Mouse (Mus musculus): ENCODE data around the gene Ttc23.
A peak's percentile ranks its signal among the peaks of the same experiment; 100 is the strongest.

Ttc23 gene

DNA sequence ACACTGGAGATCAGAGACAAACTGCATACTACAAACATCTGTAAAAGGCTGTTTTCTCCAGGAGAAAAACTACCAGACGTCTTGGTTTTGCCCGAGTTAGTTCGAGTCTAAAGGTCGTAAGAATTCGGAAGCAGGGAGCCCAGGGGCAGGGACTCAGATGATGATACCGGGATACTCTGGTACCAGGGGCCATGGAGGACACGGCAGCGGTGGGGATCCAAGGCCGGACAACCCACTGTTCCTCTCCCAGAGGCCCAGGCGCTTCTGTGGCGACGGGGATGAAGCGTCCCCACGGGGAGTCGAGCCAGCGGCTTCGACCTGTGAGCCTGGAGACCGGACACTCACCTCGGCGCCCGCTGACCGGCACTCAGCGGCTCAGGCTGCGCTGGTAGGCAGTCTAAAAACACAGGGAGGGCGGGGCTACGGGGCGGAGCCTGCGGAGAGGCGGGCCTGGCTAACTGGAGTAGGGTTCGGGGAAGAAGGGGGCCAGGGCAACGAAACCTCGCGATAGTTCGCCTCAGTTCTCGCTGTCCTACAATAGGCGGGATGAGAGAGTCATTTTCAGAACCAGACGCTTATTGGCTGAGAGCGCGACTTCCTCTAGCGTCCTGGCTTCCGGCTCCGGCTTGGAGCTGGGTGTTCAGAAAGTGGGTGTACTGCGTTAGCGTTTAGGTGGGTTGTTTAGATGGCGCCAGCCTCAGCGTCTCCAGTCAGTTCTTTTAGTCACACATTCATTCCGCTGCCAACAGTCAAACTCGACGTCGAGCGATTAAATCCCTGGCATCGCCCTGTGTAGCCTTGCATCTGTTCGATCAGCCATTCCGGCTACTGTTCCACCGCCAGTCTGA is 2.2 kb upstream of the Ttc23 start, which contains the start of gene Lrrc28:
Gene Lrrc28 (minus strand): TSS at position 436 of the 848 bp plus-strand sequence.
- DNase-seq (ENCODE audit: low read depth) = peak; percentile 99

DNA sequence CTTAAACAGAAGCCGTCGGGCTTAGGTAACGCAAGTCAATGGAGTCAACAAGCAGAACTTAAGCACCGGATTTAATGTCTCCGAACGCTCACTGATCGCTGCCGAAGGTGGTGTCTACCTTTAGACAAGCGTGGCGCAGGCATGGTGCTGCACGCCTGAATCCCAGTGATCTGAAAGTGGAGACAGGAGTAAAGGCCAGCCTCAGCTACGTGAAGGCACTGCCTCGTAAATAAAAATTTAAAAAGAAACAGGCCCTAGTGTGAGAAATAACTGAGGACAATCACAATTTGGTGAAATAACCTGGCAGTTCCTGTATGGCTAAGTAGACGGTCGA is 1.6 kb upstream of the Ttc23 start:
- no peak for DNase-seq (ENCODE audit: low read depth)

DNA sequence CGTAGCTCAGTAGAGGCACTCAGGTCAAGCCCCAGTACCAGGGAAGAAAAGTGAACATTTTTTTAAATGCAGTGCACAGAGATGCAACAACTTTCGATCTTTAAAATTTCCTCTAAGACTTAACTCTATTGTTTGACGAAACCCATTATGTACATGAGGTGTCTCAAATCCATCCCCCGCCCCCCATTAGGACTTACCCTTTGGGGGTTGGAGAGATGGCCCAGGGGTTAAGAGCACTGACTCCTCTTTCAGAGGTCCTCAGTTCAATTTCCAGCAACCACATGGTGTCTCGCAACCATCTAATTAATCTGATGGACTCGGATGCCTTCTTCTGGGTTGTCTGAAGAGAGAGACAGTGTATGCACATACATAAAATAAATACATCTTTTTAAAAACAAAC is 1.1 kb upstream of the Ttc23 start:
- DNase-seq (ENCODE audit: low read depth) = peak; percentile 42

DNA sequence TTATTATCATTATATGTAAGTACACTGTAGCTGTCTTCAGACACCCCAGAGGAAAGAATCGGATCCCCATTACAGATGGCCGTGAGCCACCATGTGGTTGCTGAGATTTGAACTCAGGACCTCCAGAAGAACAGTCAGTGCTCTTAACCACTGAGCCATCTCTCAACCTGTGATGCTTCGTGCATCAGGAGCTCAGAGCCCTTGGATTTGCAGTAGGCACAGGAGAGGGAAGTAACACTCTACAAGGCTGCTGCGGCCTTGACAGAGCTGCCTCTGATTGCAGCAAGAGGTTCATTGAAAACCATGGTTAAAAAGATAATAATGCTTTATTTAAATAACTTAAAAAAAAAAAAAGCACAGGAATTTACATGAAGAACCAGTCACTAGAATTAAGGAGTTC is 1.2 kb downstream of the Ttc23 start:
- no peak for DNase-seq (ENCODE audit: low read depth)

DNA sequence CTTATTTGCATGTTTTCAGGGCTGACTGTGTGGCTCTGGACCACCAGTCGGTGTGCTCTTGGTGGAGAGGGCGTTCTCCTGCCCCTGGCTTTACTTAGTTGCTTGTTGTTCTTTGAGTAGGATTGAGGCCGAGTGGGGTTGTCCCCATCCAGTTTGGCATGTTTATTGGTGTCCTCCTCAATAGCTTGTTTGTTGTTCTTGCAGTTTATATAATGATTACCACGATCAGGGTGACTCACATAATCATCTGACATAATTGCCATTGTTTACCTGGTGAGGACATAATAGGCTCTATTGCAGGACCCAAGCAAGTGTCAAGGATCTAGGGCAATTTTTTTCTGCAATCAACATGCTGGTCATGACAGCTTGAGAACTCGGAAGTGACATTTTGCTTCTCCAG is 5.0 kb downstream of the Ttc23 start:
- DNase-seq (ENCODE audit: low read depth) = peak; percentile 15

DNA sequence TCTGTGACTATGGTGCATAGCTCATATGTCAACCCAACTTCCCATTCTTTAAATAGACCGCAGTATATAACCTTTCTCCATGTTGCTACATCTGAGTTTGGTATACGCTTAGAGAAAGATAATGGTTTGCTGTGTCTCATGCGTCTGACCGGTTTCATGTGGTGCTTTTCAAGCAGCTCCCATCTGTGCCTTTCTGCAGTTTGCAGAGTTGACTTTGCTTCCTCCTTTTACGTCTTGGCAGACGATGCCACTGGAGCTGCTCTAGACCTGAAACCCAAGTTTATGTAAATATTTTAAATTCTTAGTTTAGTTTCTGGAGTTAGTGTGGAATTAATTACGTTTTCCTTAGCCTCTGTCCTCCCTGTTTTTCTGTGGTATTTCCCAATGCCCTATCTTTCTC is 7.5 kb downstream of the Ttc23 start:
- DNase-seq (ENCODE audit: low read depth) = no peak

DNA sequence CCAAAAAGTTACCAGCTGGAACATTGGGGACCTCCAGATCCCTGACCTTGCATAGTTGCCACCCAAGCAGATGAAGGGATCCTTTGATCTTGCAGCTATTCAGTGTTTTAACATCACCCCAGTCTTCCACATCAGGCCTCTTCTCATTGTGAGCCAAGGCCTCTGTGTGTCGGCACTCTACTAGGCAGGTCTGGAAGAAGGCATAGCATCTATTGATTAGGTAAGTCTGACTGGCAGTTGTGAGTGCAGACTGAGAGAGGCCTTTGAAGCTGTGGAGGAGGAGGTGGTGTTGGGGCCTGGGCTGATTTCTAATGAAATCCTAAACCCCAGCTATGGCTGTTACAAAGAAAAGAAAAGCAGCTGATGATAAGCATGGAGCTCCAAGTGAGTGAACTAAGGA is 8.0 kb downstream of the Ttc23 start:
- DNase-seq (ENCODE audit: low read depth) = no peak

DNA sequence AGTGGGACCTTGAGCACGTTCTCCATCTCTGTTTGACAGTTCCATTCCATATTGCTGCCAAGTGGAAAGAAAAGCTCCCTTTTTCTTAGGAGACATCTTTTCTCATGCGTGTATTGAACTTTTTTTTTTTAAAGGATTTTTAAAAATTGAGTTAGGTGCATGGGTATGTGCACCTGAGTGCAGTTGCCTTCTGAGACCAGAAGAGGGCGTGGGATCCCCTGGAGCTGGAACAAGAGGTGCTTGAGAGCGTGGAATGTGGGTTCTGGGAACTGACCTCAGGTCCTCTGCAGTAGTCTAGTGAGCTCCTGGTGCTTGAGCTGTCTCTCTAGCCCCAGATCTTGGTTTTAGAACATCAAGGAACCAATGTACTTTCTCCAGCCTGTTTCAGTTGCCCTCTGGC is 10.9 kb downstream of the Ttc23 start:
- DNase-seq (ENCODE audit: low read depth) = no peak

DNA sequence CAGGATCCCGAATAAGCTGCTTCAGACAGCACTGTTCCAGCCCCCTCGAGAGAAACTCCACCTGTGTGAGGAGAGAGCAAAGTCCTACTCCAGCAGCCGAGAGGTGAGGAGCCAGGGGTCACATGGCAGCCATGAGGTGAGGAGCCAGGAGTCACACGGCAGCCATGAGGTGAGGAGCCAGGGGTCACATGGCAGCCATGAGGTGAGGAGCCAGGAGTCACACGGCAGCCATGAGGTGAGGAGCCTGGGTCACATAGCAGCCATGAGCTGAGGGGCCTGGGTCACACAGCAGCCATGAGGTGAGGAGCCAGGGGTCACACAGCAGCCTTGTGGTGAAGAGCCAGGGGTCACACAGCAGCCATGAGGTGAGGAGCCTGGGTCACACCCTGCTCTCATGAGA is 15.2 kb downstream of the Ttc23 start:
- DNase-seq (ENCODE audit: low read depth) = no peak

DNA sequence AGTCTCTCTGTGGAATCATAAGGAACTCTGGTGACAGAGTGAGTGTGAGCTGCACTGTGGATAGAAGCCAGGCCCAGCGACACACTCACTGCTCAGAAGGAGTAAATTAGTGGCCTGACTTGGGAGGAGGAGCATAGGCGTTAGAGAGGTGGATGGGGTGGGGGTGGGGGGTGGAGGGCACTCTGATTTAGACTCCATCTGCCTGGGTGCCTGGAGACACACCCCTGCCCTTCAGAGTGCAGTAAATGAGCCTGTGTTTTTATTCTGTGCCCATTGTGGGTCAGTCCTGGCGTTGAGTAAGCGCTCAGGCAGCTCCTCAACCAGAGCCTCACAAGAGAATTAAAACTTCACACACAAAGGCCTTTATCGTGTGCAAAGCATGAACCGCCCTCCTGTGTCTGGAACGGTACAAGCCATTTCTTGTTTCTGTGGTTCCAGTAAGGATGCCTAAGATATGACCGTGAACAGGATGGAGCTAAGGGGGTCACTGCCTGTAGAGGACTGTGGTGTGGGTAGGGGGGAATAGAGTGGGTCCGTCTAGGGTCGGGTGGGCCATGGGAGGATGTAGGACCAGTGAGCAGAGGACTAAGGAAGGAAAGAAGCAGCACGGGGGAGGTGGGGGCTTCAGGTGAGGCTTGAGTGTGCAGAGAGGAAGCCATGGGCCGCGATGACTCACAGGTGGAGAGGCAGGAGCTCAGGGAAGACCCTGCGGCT is 16.9 kb downstream of the Ttc23 start:
- no peak for DNase-seq (ENCODE audit: low read depth)

DNA sequence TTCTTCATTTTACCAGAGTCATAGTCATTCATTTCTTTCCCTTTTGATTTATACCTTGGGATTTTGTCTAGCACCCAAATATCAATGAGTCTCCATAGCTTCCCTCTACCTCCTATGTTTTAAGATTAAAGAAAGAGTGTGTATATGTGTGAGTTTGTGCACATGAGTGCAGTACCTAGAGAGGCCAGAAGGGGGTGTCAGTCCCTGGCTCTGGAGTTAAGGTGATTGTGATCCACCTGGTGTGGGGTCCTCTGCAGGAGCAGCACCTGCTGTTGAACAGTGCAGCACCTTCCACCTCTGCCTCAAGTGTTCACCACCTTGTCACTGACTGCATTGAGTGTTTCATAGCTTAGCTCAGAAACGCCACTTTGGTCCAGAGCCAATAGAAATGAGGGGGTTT is 23.8 kb downstream of the Ttc23 start:
- no peak for DNase-seq (ENCODE audit: low read depth)

DNA sequence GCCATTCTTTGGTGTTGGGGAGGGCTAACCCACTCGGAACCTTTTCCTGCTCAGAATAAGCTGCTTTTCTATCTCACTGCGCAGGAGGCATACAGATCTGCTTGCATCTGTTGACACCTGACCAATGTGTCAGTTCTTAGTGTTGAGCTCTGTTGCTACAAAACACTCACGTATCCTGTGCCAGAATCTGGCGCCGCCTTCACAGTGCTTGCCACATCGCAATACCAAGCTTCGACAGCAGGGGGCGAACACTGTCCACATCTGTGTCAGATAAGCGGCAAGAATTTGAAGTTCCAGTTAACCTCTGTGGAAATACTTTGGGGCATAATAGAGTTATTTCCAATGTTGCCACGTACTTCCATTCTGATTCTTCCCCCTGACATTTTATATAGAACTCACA is 25.4 kb downstream of the Ttc23 start:
- DNase-seq (ENCODE audit: low read depth) = peak; percentile 74

DNA sequence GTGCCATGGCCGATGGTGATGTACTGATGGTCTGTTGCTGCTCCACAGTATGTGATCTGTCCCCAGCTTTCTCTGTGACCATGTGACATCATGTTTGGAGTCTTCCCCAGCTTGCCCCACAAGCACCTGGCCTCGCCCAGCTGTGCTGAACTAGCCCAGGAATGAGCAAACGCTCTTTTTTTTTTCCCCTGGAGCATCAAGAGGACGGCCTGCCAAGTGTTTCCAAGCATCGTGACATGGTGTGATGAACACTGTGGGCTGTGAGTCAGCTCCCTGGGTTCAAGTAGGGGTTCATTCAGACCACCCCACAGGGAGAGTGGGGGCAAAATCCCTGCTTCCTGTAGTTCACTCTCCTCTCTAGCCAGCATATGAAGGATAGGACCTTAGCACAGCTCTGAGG is 26.4 kb downstream of the Ttc23 start:
- DNase-seq (ENCODE audit: low read depth) = no peak

DNA sequence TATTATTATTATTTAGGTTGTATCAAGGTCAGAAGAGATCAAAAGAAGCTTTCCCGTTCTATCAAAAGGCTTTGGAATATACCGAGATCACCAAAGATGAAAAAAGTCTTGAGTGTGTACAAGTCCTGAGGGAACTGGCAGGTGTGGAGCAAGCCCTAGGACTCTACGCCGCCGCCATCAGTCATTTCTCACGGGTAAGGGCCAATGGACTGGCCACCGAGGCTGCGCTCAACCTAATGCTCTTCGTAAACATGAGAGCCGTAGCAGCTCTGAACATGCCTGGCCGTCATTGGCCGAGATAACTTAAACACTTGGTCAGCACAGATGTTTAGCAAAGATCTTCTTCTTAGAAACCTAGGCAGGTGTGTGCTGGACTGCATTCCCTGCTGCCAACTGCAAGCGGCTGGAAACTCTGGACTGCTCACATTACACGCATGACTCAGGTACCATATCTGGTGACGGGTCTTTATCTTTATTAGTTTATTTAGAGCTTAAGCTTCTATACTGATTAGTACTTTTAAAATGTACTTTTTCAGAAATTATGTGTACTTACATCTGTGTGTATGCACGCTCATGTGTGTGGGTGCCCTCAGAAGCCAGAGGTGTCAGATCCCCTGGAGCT is 31.8 kb downstream of the Ttc23 start:
- DNase-seq (ENCODE audit: low read depth) = no peak

DNA sequence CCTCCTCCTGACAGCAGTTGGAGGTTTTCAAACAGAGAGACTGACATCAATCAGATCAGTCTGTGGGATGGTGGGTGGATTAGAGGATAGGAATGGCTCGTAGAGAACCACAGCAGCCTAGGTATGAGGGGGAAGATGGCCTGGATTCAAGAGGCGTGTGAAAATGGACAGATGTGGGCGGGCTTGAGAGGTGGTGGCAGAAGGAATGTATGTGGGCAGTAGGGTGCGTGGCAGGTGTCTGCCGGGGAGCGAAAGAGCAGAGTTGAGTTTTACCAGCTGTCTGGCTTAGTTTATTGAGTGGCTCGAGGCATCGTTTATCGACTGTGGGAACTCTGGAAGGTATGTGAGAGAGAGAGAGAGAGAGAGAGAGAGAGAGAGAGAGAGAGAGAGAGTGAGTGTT is 33.9 kb downstream of the Ttc23 start:
- DNase-seq (ENCODE audit: low read depth) = no peak

DNA sequence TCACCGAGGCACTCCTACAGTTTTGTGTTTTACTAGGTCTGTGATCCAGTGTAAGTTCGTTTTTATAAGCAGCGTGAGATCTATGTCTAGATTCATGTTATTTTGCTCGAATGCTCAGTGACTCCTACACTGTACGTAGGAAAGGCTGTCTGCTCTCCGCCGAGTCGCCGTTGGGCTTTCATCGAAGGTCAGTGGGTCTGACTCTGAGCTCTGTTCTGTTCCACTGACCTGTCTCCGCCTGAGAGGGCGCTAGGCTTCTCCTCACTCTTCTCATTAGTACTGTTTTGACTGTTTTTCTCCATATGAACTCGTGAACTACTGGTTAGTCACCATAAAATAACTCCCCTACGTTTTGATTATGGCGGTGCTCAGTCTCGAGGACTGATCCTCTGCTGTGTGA is 35.8 kb downstream of the Ttc23 start:
- no peak for DNase-seq (ENCODE audit: low read depth)

DNA sequence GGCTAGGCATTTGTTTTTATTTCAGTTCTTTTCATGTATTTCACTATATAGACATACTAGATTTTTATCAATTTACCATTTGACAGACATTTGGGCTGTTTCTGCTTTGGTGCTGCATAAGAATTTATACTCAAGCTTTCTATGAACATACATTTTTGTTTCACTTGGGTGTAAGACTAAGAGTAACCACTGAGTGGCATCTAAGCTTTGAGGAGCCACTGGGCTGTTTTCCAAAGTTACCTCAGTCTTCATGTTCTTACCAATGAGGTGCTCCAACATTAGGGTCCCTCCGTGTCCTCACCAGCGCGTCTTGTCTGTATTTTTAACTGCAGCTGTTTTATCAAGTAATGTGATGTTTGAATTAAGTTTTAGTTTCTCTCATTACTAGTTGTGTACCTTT is 39.3 kb downstream of the Ttc23 start:
- no peak for DNase-seq (ENCODE audit: low read depth)

DNA sequence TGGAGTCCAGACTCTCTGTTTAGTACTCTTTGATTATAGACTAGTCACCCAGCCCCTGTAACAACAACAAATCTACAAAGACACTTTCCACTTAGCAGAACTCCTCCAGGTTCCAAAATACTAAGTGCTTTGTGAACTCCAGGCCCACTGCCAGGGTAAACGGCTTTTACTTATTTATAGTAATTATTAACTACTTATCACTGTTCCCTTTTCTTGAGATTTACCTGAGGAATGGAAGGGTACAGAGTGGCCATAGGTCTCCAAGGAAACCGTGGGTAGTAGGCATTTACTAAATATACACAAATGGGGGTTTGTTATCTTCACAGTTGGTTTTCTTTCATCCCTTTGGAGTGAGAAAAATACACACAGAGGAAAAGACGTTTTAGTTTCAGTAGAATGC is 41.1 kb downstream of the Ttc23 start:
- DNase-seq (ENCODE audit: low read depth) = no peak

DNA sequence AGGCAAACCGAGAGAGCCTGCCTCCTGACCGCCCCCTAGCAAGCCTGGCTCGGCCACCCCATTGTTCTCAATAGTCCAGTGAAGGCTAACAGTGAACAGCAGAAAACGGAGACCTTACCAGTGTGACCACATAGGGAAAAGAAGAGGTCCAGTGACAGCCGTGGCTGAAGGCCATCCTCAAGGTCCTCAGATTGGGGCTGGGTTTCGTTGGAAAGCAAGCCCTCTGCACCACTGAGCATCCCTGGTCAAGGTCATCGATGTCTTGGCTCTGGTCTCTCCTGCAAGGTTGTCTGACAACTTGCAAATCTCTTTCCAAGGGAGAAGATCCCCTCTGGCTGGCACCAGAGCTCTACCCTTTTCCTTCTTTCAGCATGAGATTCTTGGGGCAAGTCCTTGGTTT is 42.6 kb downstream of the Ttc23 start:
- no peak for DNase-seq (ENCODE audit: low read depth)

DNA sequence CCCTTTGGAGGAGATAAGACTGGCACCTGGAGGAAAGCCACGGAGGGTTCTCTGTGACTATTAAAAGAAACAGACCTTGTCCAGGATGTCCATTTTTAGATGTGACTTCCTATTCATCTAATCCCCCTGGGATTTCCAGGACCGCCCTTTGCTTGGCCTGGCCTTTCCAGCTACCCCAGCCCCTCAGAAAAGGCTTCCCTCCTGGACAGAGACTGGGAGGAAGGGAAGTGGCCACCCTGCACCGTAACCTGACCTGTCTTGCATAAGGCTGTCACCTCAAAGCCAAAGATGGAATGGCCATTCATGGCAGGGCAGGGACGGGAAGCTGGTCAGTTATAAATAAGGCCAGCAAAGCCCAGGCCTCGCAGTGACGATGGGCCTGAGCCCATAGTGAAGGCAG is 43.8 kb downstream of the Ttc23 start:
- no peak for DNase-seq (ENCODE audit: low read depth)

DNA sequence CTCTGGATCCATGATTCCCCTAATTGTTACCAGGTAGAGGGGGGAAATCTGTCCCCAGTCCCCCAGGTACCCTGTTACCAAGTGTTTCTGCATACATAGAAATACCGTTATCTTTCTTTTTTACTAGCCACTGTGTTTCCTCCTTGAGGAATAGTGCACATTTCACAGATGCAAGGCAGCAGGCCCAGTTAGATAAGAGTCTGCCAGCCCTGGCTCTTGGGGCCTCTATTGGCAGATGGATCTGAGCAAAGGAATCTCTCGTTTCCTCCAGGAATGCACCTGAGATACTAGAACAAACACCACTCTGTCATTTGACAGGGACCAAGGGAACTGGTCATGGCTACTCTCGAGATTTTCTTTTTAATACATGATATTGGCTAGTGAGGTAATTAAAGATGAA is 44.9 kb downstream of the Ttc23 start:
- DNase-seq (ENCODE audit: low read depth) = no peak

DNA sequence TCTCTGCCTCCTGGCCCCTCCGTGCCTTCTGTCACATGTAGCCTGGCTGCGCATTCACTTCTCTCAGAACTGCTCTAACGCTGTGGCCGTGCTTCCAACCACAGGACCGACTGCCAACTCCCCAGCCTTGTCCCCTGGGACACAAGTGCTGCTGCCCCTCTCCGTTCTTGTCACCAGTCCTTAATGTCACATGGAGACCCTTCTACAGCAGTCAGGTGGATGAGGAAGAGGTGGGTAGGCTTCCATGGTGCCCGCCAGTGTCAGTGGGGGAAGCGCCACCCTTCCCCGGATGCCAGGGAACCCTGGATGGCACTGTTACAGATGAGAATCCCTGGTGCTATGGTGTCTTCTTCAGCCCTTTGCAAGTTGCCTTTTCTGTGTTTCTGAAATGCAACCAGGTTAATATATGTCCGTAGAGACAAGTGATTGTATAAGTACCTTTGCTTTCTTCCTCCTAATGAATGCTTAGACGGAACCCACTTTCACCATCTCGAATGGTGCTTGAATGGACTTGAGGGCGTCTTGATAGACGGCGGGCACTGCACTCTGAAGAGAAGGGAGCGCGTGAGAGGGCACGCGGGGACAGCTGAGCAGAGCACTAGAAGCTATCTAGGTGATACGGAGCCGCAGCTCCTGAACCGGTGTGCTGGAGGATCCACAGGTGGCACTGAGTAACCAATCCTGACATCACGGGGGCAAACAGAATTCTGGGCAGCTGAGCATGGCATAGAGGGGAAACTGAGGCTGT is 45.8 kb downstream of the Ttc23 start:
- no peak for DNase-seq (ENCODE audit: low read depth)

DNA sequence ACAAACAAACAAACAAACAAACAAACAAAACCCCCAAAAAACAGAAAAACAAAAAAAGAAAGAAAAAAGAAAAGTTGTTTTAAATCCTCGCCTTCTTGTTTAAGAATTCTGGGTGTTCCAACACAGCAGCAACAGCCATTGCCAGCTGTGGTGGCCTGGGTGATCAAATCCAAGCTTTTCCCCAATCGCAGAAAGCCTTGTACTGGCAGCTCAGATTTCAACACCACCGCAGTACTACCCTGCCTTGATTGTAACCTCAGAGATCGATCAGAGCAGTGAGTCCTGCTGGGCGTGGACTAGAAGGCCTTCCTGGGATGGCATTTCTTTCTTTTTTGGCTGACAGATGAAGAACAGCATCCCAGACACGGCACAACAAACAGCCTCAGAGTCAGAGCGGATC is 48.7 kb downstream of the Ttc23 start:
- no peak for DNase-seq (ENCODE audit: low read depth)
